Mouse (Mus musculus) thymus, postnatal 36 days (tissue): Measurements from ENCODE around the gene Gm6309.
"Not testable (repeated sequence)": the region's sequence is repeated elsewhere in the genome, so short reads cannot be mapped to it uniquely, and the experiment has no call there.

Experiments used
- DNase-seq, 2 experiments: peaks; one replicate each; pipeline ENCODE4 v3.0.0; 2022; ENCODE audit warnings: mixed read lengths in 2 of 2

The Gm6309 gene

DNA sequence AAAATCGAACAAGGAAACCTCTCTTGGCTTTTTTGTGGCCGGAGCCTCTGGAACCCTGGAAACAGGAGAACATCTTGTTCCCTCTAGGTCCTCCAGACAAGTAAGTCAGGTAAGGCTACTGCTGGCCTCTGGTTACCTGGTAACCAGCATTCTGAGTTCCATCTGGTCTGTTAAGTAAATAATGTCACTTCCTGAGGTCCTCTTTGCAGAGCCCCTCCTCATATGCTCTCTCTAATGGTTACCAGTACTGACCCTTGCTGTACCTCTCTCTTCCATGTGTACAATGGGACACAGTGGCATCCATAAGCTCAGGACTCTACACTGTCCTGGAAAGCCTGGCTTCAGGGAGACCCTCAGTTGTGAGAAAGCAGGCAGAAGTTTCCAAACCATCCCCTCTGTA is at the start of gene Gm6309:
Gene Gm6309, minus strand, starts transcription at position 101 of the 400 bp plus-strand sequence.
- DNase-seq, result not testable (repeated sequence)

DNA sequence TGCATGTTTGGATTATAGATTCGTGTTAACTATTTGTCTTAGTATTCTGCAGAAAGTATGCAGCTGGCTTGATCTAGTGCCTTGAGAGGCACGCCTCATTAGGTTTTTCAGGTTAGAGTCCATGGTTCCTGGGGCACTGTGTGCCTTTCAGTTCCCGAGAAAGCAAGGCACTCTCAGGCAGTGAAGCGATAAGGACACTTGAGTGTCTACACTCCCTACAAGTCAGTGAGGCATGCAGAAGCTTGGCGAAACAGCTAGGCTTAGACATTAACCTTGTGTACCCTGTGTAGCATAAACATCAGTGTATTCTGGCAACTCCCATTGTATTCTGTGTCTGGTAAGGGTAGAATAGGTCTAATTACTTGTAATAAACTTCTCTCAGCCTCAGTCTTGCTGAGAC is 35.0 kb upstream of the Gm6309 start:
- no peak for DNase-seq

DNA sequence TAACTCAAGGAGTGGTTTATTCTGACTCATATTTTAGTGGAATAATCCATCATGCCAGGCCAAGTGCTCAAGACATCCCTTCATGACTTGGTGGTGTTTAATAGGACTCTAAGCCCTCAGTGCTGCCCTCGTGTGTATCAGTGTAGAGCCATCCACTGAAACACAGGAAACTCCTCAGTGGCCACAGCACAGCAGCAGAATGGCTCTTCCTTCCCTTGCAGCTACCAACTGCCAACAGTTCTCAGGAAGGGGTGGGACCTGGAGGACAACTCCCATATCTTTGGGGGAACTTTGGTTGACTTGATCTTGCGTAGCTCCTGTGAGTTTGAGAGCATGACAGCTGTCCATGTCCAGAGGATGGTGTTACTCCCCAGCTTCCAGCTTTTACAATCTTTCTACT is 33.4 kb upstream of the Gm6309 start:
- DNase-seq, result no peak

DNA sequence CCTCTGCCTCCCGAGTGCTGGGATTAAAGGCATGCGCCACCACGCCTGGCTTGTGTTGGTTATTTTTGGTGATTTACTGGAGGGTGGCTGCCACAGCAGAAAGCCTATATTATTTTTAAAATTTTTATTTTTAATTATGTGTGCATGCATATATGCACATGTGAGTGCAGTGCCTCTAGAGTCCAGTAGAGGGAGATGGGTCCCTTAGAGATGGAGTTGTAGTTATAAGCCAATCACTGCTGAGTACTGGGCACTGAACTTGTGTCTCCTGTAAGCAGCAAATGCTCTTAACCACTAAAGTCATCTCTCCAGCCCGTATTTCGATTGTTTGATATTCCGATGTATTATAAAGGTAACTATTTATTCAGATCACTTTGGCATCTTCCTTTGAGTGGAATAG is 30.1 kb upstream of the Gm6309 start:
- DNase-seq, result no peak

DNA sequence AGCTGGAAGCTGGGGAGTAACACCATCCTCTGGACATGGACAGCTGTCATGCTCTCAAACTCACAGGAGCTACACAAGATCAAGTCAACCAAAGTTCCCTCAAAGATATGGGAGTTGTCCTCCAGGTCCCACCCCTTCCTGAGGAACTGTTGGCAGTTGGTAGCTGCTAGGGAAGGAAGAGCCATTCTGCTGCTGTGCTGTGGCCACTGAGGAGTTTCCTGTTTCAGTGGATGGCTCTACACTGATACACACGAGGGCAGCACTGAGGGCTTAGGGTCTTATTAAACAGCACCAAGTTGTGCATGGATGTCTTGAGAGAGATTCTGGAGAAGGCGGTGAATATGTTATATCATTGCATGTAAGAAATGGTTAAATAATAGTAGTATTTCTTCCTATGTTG is 29.0 kb upstream of the Gm6309 start:
- DNase-seq, result no peak

DNA sequence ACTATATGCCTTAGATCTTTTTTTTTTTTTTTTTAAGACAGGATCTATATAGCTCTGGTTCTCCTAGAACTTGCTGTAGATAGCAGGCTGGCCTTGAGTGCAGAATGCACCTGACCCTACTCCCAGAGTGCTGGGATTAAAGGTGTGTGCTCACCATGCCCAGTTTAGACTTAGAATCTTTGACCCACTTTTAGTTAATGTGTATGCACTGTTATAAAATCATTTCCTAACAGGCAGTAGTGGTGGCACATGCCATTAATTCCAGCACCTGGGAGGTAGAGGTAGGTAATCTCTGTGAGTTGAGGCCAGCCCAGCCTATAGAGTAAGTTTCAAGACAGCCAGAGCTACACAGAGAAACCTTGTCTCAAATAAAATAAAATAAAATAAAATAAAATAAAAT is 28.6 kb upstream of the Gm6309 start:
- DNase-seq, result no peak

DNA sequence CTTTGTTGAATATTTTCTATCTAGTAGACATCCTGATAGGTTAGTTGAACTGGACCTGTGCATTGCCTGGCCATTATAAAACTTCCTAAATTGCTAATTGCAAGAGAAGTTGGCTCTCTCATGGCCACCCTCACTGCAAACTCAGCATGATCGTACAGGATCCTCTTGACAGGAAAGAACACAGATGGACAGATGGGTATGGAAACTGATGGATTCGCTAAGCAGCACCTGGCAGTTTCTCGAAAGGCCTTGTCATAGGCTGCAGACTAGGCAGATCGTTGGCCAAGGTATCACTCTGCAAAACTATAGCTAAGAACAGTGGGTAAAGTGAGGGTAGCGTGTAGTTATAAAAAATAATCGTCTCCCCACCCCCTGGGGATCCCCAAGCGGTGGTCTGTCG is 22.8 kb upstream of the Gm6309 start:
- DNase-seq, result no peak

DNA sequence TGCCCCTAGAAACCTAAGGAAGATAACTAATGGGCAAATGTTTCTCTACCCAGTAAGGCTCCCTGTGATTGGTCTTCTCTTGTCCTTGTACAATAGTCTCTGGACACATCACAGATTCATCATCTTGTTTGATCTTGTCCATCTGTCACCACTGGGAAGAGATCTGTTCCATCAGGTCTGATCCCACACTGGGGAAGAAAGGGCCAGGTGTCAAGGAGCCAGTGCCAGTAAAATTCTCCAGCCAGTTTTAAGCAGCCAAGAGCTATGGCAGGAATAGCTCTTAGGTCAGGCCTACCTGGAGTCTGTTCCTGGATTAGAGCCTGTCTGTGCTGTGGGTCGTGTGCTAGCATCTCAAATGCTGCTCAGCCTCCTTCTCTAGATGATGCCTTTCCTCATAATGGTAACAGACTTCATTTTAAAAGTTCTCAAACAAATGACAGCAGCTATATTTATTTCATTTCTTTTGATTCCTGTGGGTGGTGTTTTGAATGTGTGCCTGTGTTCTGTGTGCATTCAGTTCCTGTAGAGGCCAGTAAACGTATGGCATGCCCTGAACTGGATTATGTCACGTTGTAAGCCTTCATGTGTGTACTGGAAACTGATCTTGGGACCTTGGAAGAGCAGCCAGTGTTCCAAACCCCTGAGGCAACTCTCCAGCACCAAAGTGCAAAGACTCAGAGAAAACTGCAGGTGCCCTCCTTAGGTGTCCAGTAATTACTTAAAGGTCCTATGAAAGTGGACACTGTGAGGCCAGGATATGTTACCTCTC is 20.2 kb upstream of the Gm6309 start:
- no peak for DNase-seq

DNA sequence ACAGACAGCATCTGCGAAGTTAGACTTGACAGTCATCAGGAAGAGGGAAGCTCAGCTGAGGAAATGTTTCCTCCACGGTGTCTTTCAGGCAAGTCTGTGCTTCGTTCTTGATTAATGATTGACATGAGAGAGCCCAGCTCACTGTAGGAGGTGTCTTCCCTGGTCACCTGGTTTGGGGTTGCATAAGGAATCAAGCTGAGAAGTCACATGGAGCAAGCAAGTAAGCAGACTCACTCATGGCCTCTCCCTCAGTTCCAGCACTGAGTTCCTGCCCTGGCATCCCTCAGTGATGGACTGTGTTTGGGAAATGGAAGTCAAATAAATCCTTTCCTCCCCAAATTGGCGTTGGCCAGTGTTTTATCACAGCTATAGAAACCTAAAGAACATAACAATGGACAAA is 19.6 kb upstream of the Gm6309 start:
- no peak for DNase-seq

DNA sequence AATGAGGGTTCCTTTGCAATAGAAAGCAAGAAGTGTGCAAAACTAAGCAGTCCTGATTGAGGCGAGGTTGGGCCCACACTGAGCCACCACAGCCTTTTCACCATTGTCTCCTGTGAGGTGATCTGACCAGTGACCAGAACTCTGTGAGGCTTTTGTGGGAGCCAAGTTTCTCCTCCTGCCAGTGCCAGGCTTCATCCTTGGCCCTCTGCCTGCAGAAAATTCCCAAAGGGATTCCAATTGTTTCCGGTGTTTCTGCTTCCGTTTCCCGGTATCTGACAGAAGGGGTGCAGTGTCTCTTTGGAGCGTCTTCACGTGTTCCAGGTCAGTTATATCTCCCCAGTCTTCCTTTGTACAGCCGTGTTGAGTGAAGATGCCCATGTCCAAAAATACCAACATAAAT is 18.2 kb upstream of the Gm6309 start:
- DNase-seq, result no peak

DNA sequence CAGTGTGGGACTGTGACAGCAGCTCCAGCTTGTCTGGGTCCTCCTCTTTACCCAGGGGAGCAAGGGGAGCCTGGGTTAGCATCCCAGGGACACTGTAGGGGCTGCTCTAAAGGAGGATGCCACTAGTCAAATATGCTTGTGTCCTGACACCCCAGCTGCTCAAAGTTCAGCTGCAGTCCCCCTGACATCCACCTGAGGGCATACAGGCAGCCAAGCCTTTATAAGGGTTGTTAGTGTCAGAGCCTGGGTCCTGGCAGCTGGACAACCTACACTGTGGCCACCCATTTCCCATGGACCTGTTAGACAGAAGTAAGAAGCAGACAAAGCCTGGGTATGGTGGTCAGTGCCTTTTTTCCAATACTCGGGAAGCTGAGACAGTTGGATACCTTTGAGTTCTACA is 17.6 kb upstream of the Gm6309 start:
- no peak for DNase-seq

DNA sequence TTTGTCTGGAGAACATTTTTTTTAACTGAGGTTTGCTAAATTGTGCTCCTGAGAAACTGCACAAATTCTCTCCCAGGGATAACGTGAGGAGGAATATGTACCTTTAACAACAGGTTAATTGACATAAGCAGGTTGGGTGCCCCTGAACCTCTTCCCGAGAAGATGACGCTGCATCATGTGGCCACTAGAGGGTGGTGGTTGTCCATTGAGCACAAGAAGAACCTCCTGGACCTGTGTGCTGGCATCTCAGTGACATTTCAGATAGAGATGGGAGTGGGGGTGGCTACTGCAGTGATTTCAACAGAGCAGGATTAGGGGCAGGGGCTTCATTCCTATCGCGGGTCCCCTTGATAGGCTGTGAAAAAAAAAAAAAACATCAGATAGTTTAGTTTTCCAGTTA is 16.9 kb upstream of the Gm6309 start:
- DNase-seq, result peak; percentile 52 to 59

DNA sequence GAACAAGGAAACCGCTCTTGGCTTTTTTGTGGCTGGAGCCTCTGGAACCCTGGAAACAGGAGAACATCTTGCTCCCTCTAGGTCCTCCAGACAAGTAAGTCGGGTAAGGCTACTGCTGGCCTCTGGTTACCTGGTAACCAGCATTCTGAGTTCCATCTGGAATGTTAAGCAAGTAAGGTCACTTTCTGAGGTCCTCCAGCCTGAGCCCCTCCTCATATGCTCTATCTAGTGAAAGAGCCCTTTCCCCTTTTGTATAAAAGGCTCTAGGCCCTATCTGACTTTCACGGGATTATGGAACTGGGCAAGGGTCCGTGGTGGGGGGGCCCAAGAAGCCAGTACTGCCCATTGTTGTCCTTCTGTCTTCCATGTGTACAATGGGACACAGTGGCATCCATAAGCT is 14.7 kb upstream of the Gm6309 start, which contains the start of gene 1700001J03Rik:
Gene 1700001J03Rik, minus strand, starts transcription at position 101 of the 400 bp plus-strand sequence.
- not testable (repeated sequence) for DNase-seq

DNA sequence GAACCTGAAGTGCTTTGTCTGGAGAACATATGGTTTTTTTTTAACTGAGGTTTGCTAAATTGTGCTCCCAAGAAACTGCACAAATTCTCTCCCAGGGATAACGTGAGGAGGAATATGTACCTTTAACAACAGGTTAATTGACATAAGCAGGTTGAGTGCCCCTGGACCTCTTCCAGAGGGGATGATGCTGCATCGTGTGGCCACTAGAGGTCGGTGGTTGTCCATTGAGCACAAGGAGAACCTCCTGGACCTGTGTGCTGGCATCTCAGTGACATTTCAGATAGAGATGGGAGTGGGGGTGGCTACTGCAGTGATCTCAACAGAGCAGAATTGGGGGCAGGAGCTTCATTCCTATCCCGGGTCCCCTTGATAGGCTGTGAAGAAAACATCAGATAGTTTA is 2.2 kb upstream of the Gm6309 start:
- DNase-seq, result not testable (repeated sequence)

DNA sequence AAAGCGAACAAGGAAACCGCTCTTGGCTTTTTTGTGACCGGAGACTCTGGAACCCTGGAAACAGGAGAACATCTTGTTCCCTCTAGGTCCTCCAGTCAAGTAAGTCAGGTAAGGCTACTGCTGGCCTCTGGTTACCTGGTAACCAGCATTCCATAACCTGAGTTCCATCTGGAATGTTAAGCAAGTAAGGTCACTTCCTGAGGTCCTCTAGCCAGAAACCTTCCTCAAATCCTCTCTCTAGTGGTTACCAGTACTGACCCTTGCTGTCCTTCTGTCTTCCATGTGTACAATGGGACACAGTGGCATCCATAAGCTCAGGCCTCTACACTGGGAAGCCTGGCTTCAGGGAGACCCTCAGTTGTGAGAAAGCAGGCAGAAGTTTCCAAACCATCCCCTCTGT is 10.1 kb downstream of the Gm6309 start, which contains the start of gene Gm5565:
Gene Gm5565, minus strand, starts transcription at position 101 of the 400 bp plus-strand sequence.
- not testable (repeated sequence) for DNase-seq

DNA sequence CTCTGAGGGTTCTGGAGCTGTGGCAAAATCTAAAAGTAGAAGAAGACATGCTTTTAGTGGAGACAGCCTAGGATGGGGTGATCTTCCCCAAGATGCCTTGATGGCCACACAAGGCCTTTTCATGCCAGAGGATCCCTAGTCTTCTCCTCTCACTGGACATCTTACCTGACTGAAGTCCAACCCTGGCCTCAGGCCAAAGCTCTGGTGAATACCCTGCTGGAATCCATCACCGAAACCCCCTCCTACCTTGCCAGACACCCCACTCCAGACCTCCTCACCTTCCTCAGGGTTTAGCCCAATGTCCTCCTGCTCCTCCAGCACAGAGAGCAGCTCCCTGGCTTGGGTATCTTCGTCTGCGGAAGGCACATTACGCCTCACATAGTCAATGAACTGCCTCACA is 12.2 kb downstream of the Gm6309 start:
- not testable (repeated sequence) for DNase-seq

DNA sequence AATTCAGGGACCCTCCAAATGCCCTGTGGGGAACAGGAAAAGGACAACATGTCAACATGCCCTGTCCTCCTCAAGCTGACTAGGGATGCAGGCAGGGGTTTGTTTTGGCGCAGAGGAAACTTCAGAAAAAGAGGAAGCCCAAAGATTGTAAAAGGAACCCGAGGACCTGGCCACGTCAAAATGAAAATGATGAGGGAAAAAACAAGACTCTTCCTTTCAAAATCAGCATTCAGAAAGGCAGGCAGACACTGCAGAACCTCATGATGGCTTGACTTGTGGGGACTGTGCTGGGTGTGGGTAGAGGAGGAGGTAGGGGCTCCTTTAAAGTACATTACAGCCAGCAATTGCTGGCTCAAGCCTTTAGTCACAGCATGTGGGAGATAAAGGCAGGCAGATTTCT is 20.1 kb downstream of the Gm6309 start:
- DNase-seq, result no peak

DNA sequence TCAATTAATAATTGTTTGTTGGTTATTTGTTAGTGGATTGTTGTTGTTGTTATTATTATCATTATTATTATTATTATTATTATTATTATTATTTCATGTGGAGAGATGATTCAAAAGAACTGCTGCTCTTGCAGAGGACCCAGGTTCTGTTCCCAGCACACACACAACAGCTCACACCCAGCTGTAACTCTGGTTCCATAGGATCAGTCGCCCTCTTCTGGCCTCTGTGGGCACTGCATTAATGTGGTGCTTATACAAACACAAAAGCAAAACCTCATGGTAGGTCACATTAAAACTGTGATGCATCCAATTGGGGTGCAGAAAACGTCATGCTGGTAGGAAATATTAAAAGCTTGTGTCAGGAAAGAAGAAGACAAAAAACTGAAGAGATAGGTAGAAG is 22.6 kb downstream of the Gm6309 start:
- peak in 1 of 2 experiments; percentile 13 for DNase-seq
